Mouse (Mus musculus) neural tube, embryonic 14.5 days (tissue): ENCODE measurements around the gene Tal1. TPM values are rescaled to one million over a fixed set of nuclear protein-coding genes. Genes with fewer than 3 reads are reported as not detected.

Experiments
- ATAC-seq: fragments of 200-750 bp; cut with Nextera tagmentation; 2 replicates; pipeline ENCODE4 v1.8.0; 2017; ENCODE audit warnings: low read depth, mild to moderate bottlenecking, moderate TSS enrichment, moderate library complexity
- H3K27ac ChIP-seq: fragments of 300-500 bp; sonication (generic); 2 replicates; pipeline ENCODE4 v1.5.1; 2014; ENCODE audit warnings: low read depth, mild to moderate bottlenecking, control low read depth, low read length, moderate library complexity, mixed read lengths
- H3K27me3 ChIP-seq: fragments of 300-500 bp; sonication (generic); 2 replicates; pipeline ENCODE4 v1.6.1; 2014; ENCODE audit warnings: low read length; ENCODE audit not compliant: control insufficient read depth, insufficient read depth
- H3K36me3 ChIP-seq: fragments of 300-500 bp; sonication (generic); 2 replicates; pipeline ENCODE4 v1.6.1; 2014; ENCODE audit warnings: low read length, mixed read lengths; ENCODE audit not compliant: control insufficient read depth, insufficient read depth
- H3K4me1 ChIP-seq: fragments of 300-500 bp; sonication (generic); 2 replicates; pipeline ENCODE4 v1.6.1; 2014; ENCODE audit warnings: low read length; ENCODE audit not compliant: control insufficient read depth, insufficient read depth
- H3K4me2 ChIP-seq: fragments of 300-500 bp; sonication (generic); 2 replicates; pipeline ENCODE4 v1.6.1; 2014; ENCODE audit warnings: mild to moderate bottlenecking, low read depth, low read length, control low read depth
- H3K4me3 ChIP-seq: fragments of 300-500 bp; sonication (generic); 2 replicates; pipeline ENCODE4 v1.5.1; 2014; ENCODE audit warnings: low read depth, low read length, control low read depth, mixed read lengths
- H3K9ac ChIP-seq: fragments of 300-500 bp; sonication (generic); replicated peaks from 2 replicates; pipeline ENCODE4 v1.6.1; 2014; ENCODE audit warnings: low read depth, mild to moderate bottlenecking, control low read depth, low read length, mixed read lengths
- H3K9me3 ChIP-seq: fragments of 300-500 bp; sonication (generic); 2 replicates; pipeline ENCODE4 v1.6.1; 2016; ENCODE audit warnings: low read length; ENCODE audit not compliant: control insufficient read depth
- WGBS: fragments of 180-500 bp; shearing (Covaris S2); extraction: QIAGEN DNeasy Blood & Tissue Kit; methylation state at CpG from one replicate; pipeline ENCODE4 v1.1.7; 2014; 5-methylcytosine and 5-hydroxymethylcytosine counted together
- polyA plus RNA-seq: library from polyadenylated mRNA; unstranded; fragments of >200 nt; fragmentation: Nextera tagmentation; extraction: Ambion mirVana; gene quantifications from 2 replicates; pipeline ENCODE4 v1.2.1, GENCODE M21; 2014

The Tal1 gene
- polyA plus RNA-seq, 1 experiment from 2014 or later, result 2.3 TPM

- 91% methylated on average over 3 of the region's 3 CpGs for WGBS
- Histone ChIP-seq H3K27me3 (no peaks in the 10 kb centered on the region), H3K9ac (no peak overlapping the region), H3K4me3 (no peak overlapping the region), H3K4me1 (no peaks in the 10 kb centered on the region), H3K4me2 (no peak overlapping the region), H3K9me3 (no peaks in the 10 kb centered on the region), H3K27ac (no peak overlapping the region), H3K36me3 (no peaks in the 10 kb centered on the region)
- ATAC-seq, result no peak
These were observed 63.4 kb downstream of the Tal1 start for GRCm38 (mm10) chr4:115119642-115120041.

- no peak overlapping the region for H3K4me2 ChIP-seq
- ATAC-seq, result no peak
- no peaks in the 10 kb centered on the region for H3K9me3 ChIP-seq
- no peak overlapping the region for H3K9ac ChIP-seq
- H3K27ac ChIP-seq, result no peak overlapping the region
- H3K4me3 ChIP-seq, result no peak overlapping the region
- no peaks in the 10 kb centered on the region for H3K4me1 ChIP-seq
- H3K27me3 ChIP-seq, result no peaks in the 10 kb centered on the region
- 82% methylated on average over 2 of the region's 2 CpGs for WGBS
- no peaks in the 10 kb centered on the region for H3K36me3 ChIP-seq
These were observed 64.9 kb downstream of the Tal1 start for GRCm38 (mm10) chr4:115121162-115121561.

Other genes with a start within 250 kb of the Tal1 start
- not detected in 2 replicates for gene Gm12830, start 234.7 kb upstream of the Tal1 start, polyA plus RNA-seq
- not detected in 2 replicates for gene Foxd2, start 147.6 kb upstream of the Tal1 start, polyA plus RNA-seq
- gene Foxe3, start 130.4 kb upstream of the Tal1 start, polyA plus RNA-seq, result not detected in 2 replicates
- gene Cmpk1, start 69.2 kb upstream of the Tal1 start, polyA plus RNA-seq, result 207 and 221 TPM in 2 replicates
- gene Stil, start 56.3 kb upstream of the Tal1 start, polyA plus RNA-seq, result 1.3 and 2.6 TPM in 2 replicates
- gene Pdzk1ip1, start 32.3 kb downstream of the Tal1 start, polyA plus RNA-seq, result 2.4 and 2.7 TPM in 2 replicates
- gene Cyp4x1, start 77.9 kb downstream of the Tal1 start, polyA plus RNA-seq, result 10.8 and 11.6 TPM in 2 replicates
- not detected in 2 replicates for gene Cyp4a29, start 185.7 kb downstream of the Tal1 start, polyA plus RNA-seq
- gene Cyp4a12a, start 242.6 kb downstream of the Tal1 start, polyA plus RNA-seq, result not detected in 2 replicates